Mouse (Mus musculus) neural tube, embryonic 15.5 days (tissue): ENCODE data around the gene Phf20. TPM values are rescaled to one million over a fixed set of nuclear protein-coding genes. Genes with fewer than 3 reads are reported as not detected.

Source experiments
- ATAC-seq: fragments of 200-750 bp; cut with Nextera tagmentation; 2 replicates; pipeline ENCODE4 v1.8.0; 2017; ENCODE audit warnings: mild to moderate bottlenecking, moderate TSS enrichment, moderate library complexity; ENCODE audit not compliant: low FRiP score
- H3K27ac ChIP-seq: fragments of 300-500 bp; sonication (generic); replicated peaks from 2 replicates; pipeline ENCODE4 v1.5.1; 2015; ENCODE audit warnings: mild to moderate bottlenecking, inconsistent platforms
- H3K27me3 ChIP-seq: fragments of 300-500 bp; sonication (generic); replicated peaks from 2 replicates; pipeline ENCODE4 v1.6.1; 2015; ENCODE audit warnings: inconsistent platforms
- H3K36me3 ChIP-seq: fragments of 300-500 bp; sonication (generic); 2 replicates; pipeline ENCODE4 v1.6.1; 2015; ENCODE audit warnings: inconsistent platforms
- H3K4me1 ChIP-seq: fragments of 300-500 bp; sonication (generic); 2 replicates; pipeline ENCODE4 v1.6.1; 2015; ENCODE audit warnings: inconsistent platforms
- H3K4me2 ChIP-seq: fragments of 300-500 bp; sonication (generic); 2 replicates; pipeline ENCODE4 v1.6.1; 2015; ENCODE audit warnings: inconsistent platforms, mild to moderate bottlenecking, moderate library complexity
- H3K4me3 ChIP-seq: fragments of 300-500 bp; sonication (generic); replicated peaks from 2 replicates; pipeline ENCODE4 v1.5.1; 2015; ENCODE audit warnings: mild to moderate bottlenecking, inconsistent platforms
- H3K9ac ChIP-seq: fragments of 300-500 bp; sonication (generic); replicated peaks from 2 replicates; pipeline ENCODE4 v1.6.1; 2015; ENCODE audit warnings: mild to moderate bottlenecking, inconsistent platforms
- H3K9me3 ChIP-seq: fragments of 300-500 bp; sonication (generic); replicated peaks from 2 replicates; pipeline ENCODE4 v1.6.1; 2016; ENCODE audit warnings: inconsistent platforms
- WGBS: fragments of 180-500 bp; shearing (Covaris S2); methylation state at CpG from one replicate; pipeline ENCODE4 v1.1.7; 2015; ENCODE audit warnings: mixed read lengths; 5-methylcytosine and 5-hydroxymethylcytosine counted together
- microRNA-seq: library from miRNA; unstranded; fragments of <30 nt; microRNA quantifications from one replicate; pipeline ENCODE4, GENCODE M21; 2017
- polyA plus RNA-seq: library from polyadenylated mRNA; unstranded; fragments of >200 nt; fragmentation: Nextera tagmentation; extraction: Ambion mirVana; gene quantifications from 2 replicates; pipeline ENCODE4 v1.2.1, GENCODE M21; 2015

The Phf20 gene
- polyA plus RNA-seq, 1 experiment from 2014 or later = 130 TPM

DNA sequence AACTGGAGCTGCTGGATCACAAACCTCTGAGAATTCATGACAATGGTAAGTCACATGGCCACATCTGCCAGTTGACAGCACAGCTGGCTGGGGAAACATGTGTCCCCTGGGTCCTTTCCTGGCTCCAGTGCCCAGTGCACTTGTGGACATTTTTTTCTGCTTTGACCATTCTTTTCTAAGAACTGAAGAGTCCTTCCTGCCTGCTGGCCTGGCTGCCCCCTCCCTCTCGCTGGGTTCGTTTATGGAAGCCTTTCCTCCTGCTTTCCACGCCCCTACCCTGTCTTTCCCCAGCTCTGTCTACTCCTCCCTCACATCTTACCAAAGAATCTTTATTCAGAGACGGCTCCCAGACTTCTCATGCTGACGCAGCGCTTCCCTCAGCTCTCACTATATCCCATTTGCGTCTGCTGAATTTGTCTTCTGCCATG, 157.0 kb downstream of the Phf20 start:
- H3K9me3 ChIP-seq = no peaks in the 10 kb centered on the region
- no peaks in the 10 kb centered on the region for H3K36me3 ChIP-seq
- no peak overlapping the region for H3K4me3 ChIP-seq
- H3K9ac ChIP-seq = no peak overlapping the region
- ATAC-seq = no peak
- H3K27ac ChIP-seq = 0 out of 2 replicates have a peak overlapping the region, but pooled peaks have one; percentile 38
- peaks cover 9% of the 10 kb centered on the region for H3K4me1 ChIP-seq
- no peaks in the 10 kb centered on the region for H3K27me3 ChIP-seq
- WGBS = 43% methylated on average over 7 of the region's 7 CpGs
- H3K4me2 ChIP-seq = no peak overlapping the region

DNA sequence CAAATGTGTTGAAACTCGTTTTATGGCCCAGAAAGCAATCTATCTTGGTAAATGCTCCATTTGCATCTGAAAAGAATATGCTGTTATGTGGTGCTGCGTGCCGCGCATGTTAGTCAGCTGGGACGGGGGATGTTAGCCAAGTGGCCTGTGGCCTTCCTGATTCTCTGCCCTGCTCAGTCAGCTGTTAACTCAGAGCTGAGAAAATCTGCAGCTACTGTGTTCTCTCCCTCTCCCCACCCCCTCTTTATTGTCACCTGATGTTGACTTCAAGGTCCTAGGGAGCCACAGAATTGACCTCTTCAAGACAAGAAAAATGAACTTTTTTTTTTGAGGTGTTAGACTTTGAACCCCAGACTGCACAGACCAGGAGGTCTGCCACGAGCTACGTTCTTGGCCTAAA, 159.8 kb downstream of the Phf20 start:
- Histone ChIP-seq H3K27me3 (no peaks in the 10 kb centered on the region), H3K9me3 (no peaks in the 10 kb centered on the region), H3K4me2 (no peak overlapping the region), H3K27ac (no peak overlapping the region), H3K4me3 (no peak overlapping the region), H3K36me3 (no peaks in the 10 kb centered on the region), H3K9ac (no peak overlapping the region), H3K4me1 (peaks cover 9% of the 10 kb centered on the region)
- 32% methylated on average over 7 of the region's 7 CpGs for WGBS
- no peak for ATAC-seq

Small RNA genes within 50 kb of the gene (microRNA-seq; reads per million reads assigned to microRNA genes)
- not detected for gene Gm22759

Other genes starting within 250 kb of the Phf20 start
- gene Cep250, start 240.0 kb upstream of the Phf20 start, polyA plus RNA-seq = 13.4 and 16.7 TPM in 2 replicates
- gene 6430550D23Rik, start 188.5 kb upstream of the Phf20 start, polyA plus RNA-seq = 1.6 and 2.1 TPM in 2 replicates
- 395 and 438 TPM in 2 replicates for gene Ergic3, start 188.4 kb upstream of the Phf20 start, polyA plus RNA-seq
- 0.09 TPM in 2 replicates for gene Fer1l4, start 143.5 kb upstream of the Phf20 start, polyA plus RNA-seq
- gene Spag4, start 131.3 kb upstream of the Phf20 start, polyA plus RNA-seq = 5.9 and 6.4 TPM in 2 replicates
- gene Cpne1, start 84.5 kb upstream of the Phf20 start, polyA plus RNA-seq = 28.3 and 35.3 TPM in 2 replicates
- 17.7 and 21.9 TPM in 2 replicates for gene Rbm12, start 84.5 kb upstream of the Phf20 start, polyA plus RNA-seq
- 11.0 and 12.1 TPM in 2 replicates for gene Gm28036, start 69.4 kb upstream of the Phf20 start, polyA plus RNA-seq
- 444 and 463 TPM in 2 replicates for gene Romo1, start 52.4 kb upstream of the Phf20 start, polyA plus RNA-seq
- gene Nfs1, start 52.3 kb upstream of the Phf20 start, polyA plus RNA-seq = 29.6 and 40.3 TPM in 2 replicates
- gene Rbm39, start 16.2 kb upstream of the Phf20 start, polyA plus RNA-seq = 420 and 462 TPM in 2 replicates
- gene Cnbd2, start 115.8 kb downstream of the Phf20 start, polyA plus RNA-seq = 8.1 and 9.2 TPM in 2 replicates
- 94.0 and 111 TPM in 2 replicates for gene Scand1, start 116.2 kb downstream of the Phf20 start, polyA plus RNA-seq
- gene Epb41l1, start 224.4 kb downstream of the Phf20 start, polyA plus RNA-seq = 12.3 and 14.8 TPM in 2 replicates